In genomic region chr1:151100565-151101483, GRCm38 (mm10) we compare ENCODE assay signal across 12 mouse cellular contexts.
A peak's percentile ranks its signal among the peaks of the same experiment; 100 is the strongest.
DNase-seq lines count a peak whose midpoint lies in the region; ATAC-seq and TF ChIP-seq lines count a peak whose summit lies in the region.
"Had no signal": no experiment of that assay in that cellular context is flagged by ENCODE, and none has a peak within 500 bp of the region (broad histone marks: within the 10 kb centered on the region; RNA-seq: fewer than 3 reads in every experiment).

No protein-coding gene starts in this region.

- whole genome bisulfite sequencing in heart, embryonic 10.5 days = 81% methylated on average over 12 of the region's 12 CpGs
- 74% methylated on average over 12 of the region's 12 CpGs for WGBS in liver, embryonic 14.5 days (ENCODE audit: insufficient replicate concordance)
- 71% methylated on average over 12 of the region's 12 CpGs for WGBS in intestine, postnatal 0 days

- intact Hi-C loops in heart, postnatal 25 days (cut with DNase I) = loop anchor here (5.0 kb wide), 1 partner anchor 71 kb away; no protein-coding TSS in a partner anchor

- H3K4me3 ChIP-seq in heart, embryonic 10.5 days = no peak overlapping the region
- H3K4me3 ChIP-seq in liver, embryonic 14.5 days (ENCODE audit: insufficient read depth in 1 of 2, low read depth in 2 of 2, low read length in 2 of 2) = no peak overlapping the region
- no peak overlapping the region for H3K4me3 ChIP-seq in intestine, postnatal 0 days (ENCODE audit: low read depth, low read length)
- H3K4me3 ChIP-seq: layer of hippocampus, adult 2 months had no signal

- H3K4me1 ChIP-seq in heart, embryonic 10.5 days = peaks cover 30% of the 10 kb centered on the region
- H3K4me1 ChIP-seq in liver, embryonic 14.5 days (replicated peaks; ENCODE audit: control insufficient read depth in 2 of 2, insufficient read depth in 2 of 2, low read length in 1 of 2) = peaks cover 81 to 84% of the 10 kb centered on the region in 2 experiments
- H3K4me1 ChIP-seq in intestine, postnatal 0 days (replicated peaks; ENCODE audit: control insufficient read depth, insufficient read depth, low read length) = no peaks in the 10 kb centered on the region

- H3K9ac ChIP-seq in liver, embryonic 14.5 days (replicated peaks) = peak overlapping the region; percentile 38; the same call in 1 of the 2 replicates
- no peak overlapping the region for H3K9ac ChIP-seq in intestine, postnatal 0 days (ENCODE audit: low read depth, low read length)
- H3K9ac ChIP-seq: forebrain, postnatal 0 days had no signal

- H3K36me3 ChIP-seq in heart, embryonic 10.5 days = no peaks in the 10 kb centered on the region
- H3K36me3 ChIP-seq in liver, embryonic 14.5 days (replicated peaks; ENCODE audit: control insufficient read depth, insufficient read depth, low read depth) = no peaks in the 10 kb centered on the region
- H3K36me3 ChIP-seq in intestine, postnatal 0 days (ENCODE audit: control insufficient read depth, insufficient read depth) = no peaks in the 10 kb centered on the region

- DNase-seq in heart, embryonic 10.5 days (ENCODE audit: low spot score) = peak; percentile 66
- DNase-seq in heart, postnatal 25 days (ENCODE audit: low spot score) = no peak
- peak; percentile 12 for DNase-seq in testis, postnatal 10 days (ENCODE audit: low spot score)
- DNase-seq in testis, postnatal 14 days (ENCODE audit: low spot score) = no peak
- DNase-seq in liver, embryonic 14.5 days (ENCODE audit: low read depth in 3 of 3, low spot score in 3 of 3) = no peak
- DNase-seq in adrenal gland, postnatal 10 days = no peak
- DNase-seq in layer of hippocampus, adult 9-11 months = no peak
- DNase-seq: B cell, adult 2 months; cerebellum, adult 11-12 months; forebrain, postnatal 0 days had no signal

- H3K27ac ChIP-seq in heart, embryonic 10.5 days = peak overlapping the region; percentile 45; the same call in 1 of the 2 replicates
- peak overlapping the region; percentile 86 for H3K27ac ChIP-seq in liver, embryonic 14.5 days
- H3K27ac ChIP-seq in intestine, postnatal 0 days (ENCODE audit: low read depth, low read length) = no peak overlapping the region
- H3K27ac ChIP-seq: layer of hippocampus, adult 2 months had no signal

- no peak for TF ChIP-seq CTCF in liver, embryonic 14.5 days (IDR thresholded peaks at IDR 0.05; ENCODE audit: low read depth)
- no peak for TF ChIP-seq CTCF in intestine, postnatal 0 days (IDR thresholded peaks at IDR 0.05; ENCODE audit: low read depth)

- H3K9me3 ChIP-seq in heart, embryonic 10.5 days = no peaks in the 10 kb centered on the region
- H3K9me3 ChIP-seq in liver, embryonic 14.5 days (ENCODE audit: control insufficient read depth, low read length) = peaks cover 3% of the 10 kb centered on the region
- no peaks in the 10 kb centered on the region for H3K9me3 ChIP-seq in intestine, postnatal 0 days (ENCODE audit: control insufficient read depth)

- peak overlapping the region; percentile 18 for H3K4me2 ChIP-seq in liver, embryonic 14.5 days (ENCODE audit: low read depth)
- no peak overlapping the region for H3K4me2 ChIP-seq in intestine, postnatal 0 days (replicated peaks; ENCODE audit: low read depth)

- H3K27me3 ChIP-seq in heart, embryonic 10.5 days (ENCODE audit: insufficient read depth, poor library complexity, severe bottlenecking) = no peaks in the 10 kb centered on the region
- no peaks in the 10 kb centered on the region for H3K27me3 ChIP-seq in liver, embryonic 14.5 days (ENCODE audit: control insufficient read depth, insufficient read depth, low read length)
- no peaks in the 10 kb centered on the region for H3K27me3 ChIP-seq in intestine, postnatal 0 days (replicated peaks; ENCODE audit: control insufficient read depth, insufficient read depth, low read length)

- ATAC-seq in liver, embryonic 14.5 days (ENCODE audit: insufficient read depth) = peak; percentile 34
- no peak for ATAC-seq in intestine, postnatal 0 days
- ATAC-seq: forebrain, postnatal 0 days had no signal

- TF ChIP-seq EP300 in liver, embryonic 14.5 days (IDR thresholded peaks at IDR 0.05; ENCODE audit: low read depth) = no peak

Comparison
In these comparisons a context has a peak if more than half of its experiments do, and no peak if none do; other contexts are left out.
1. DNase-seq: peak in heart, embryonic 10.5 days (single experiment) and testis, postnatal 10 days (single experiment); none in heart, postnatal 25 days (single experiment), testis, postnatal 14 days (single experiment), liver, embryonic 14.5 days (0 of 3), adrenal gland, postnatal 10 days (single experiment) and layer of hippocampus, adult 9-11 months (single experiment).